Mouse (Mus musculus) cerebellum, postnatal 10 days (tissue): ENCODE data around the gene Nfkbid.
"Not testable (repeated sequence)": the region's sequence is repeated elsewhere in the genome, so short reads cannot be mapped to it uniquely, and the experiment has no call there.

Source experiments
- DNase-seq, 2 experiments: peaks; one replicate each; pipeline ENCODE4 v3.0.0; 2021; ENCODE audit warnings: mixed read lengths in 2 of 2

The Nfkbid gene

GRCm38 (mm10) chr7:30472411-30472810 is 50.9 kb downstream of the Nfkbid start:
- DNase-seq: peak; percentile 80 to 85

- DNase-seq: no peak
These were observed 53.5 kb downstream of the Nfkbid start for GRCm38 (mm10) chr7:30474999-30475398.

GRCm38 (mm10) chr7:30476136-30476535 is 54.6 kb downstream of the Nfkbid start:
- not testable (repeated sequence) for DNase-seq

GRCm38 (mm10) chr7:30477415-30478381 is 56.2 kb downstream of the Nfkbid start:
- peak; percentile 72 for DNase-seq
